Mouse (Mus musculus) activated CD4-positive, CD25-positive, alpha-beta regulatory T cell (primary cell): Measurements from ENCODE around the gene Kifap3. TPM values are rescaled to one million over a fixed set of nuclear protein-coding genes. Genes with fewer than 3 reads are reported as not detected.

Experiments used
- polyA plus RNA-seq, 2 experiments: library from polyadenylated mRNA; unstranded; fragments of 100-300 nt; shearing (Covaris generic); gene quantifications; one replicate each; pipeline ENCODE4 v1.2.1; 2017

Kifap3 gene
- 1 to 10 TPM; 2.3 to 2.8 TPM for polyA plus RNA-seq

GRCm38 (mm10) chr1:163779336-163780115 lies at the start of gene Kifap3:
Kifap3 (plus strand) TSS chr1:163779583.

GRCm38 (mm10) chr1:163928846-163929245 lies 149.5 kb downstream of the Kifap3 start, which contains the start of gene Scyl3:
Scyl3 (plus strand) TSS chr1:163929100.

Other genes starting within 250 kb of the Kifap3 start
- not detected for gene Mettl11b, start 54.4 kb upstream of the Kifap3 start, polyA plus RNA-seq
- 10 to 100 TPM; 41.7 to 44.2 TPM for gene Scyl3, start 149.5 kb downstream of the Kifap3 start, polyA plus RNA-seq
- 1 to 10 TPM; 2.7 to 3.3 TPM for gene BC055324, start 215.2 kb downstream of the Kifap3 start, polyA plus RNA-seq
- 10 to 100 TPM; 10.6 to 18.9 TPM for gene Mettl18, start 215.3 kb downstream of the Kifap3 start, polyA plus RNA-seq